Mouse (Mus musculus): ENCODE results near the gene Socs7.

DNA sequence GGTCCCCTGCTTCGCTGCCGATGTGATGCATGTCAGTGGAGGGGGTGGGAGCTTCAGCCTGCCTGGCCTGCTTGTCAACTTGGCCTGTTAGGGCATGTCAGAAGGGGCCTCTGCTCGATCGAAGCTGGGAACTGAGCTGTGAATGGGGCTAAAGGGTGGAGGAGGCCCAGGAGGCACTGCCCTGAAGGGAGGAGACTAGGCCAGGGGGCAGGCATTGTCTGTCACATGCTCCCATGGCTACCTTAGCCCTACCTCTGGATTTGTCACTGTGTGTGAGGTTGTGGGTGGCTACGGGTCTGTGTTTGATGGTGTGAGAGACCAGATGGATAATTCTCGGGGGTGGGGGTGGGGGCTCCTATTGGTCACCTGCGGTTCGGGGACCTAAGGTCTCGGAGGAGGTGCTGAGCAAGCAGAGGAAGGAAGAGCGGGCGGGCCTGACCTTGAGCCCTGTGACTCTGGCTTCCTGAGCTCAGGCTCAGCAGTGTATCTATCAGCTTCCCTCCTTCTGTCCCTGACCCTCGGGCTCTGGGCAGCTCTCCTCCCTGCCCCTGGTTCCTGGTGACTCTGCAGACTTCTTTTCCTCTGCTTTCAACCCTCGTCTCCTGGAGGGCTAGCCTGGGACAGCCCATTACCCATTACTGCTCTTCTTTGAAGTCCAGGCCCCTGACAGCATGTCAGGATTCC lies 73.6 kb downstream of the Socs7 start:
- TF ChIP-seq POLR2A (IDR thresholded peaks at IDR 0.05; ENCODE audit: control insufficient read depth, extremely low read depth, insufficient read depth, low read length, poor library complexity): no peak
- no peak for TF ChIP-seq CTCF (IDR thresholded peaks at IDR 0.05; ENCODE audit: borderline replicate concordance, control insufficient read depth, extremely low read depth, insufficient read depth, low read length, poor library complexity)
